Mouse (Mus musculus) brain, embryonic 14.5 days (tissue): ENCODE results near the gene Gm6040.

ENCODE experiments used
- CTCF ChIP-seq: fragments of 200-500 bp; IDR thresholded peaks from 2 replicates; pipeline ENCODE4 v1.5.1; 2012; ENCODE audit warnings: inconsistent platforms, mild to moderate bottlenecking, moderate library complexity, borderline replicate concordance; ENCODE audit not compliant: insufficient read depth, insufficient read length; ENCODE audit errors: extremely low read depth
- POLR2A ChIP-seq: fragments of 200-500 bp; IDR thresholded peaks from 2 replicates; pipeline ENCODE4 v1.6.1; 2012; ENCODE audit warnings: mild to moderate bottlenecking, inconsistent platforms, borderline replicate concordance; ENCODE audit not compliant: poor library complexity, insufficient read depth, insufficient read length, severe bottlenecking; ENCODE audit errors: extremely low read depth

DNA sequence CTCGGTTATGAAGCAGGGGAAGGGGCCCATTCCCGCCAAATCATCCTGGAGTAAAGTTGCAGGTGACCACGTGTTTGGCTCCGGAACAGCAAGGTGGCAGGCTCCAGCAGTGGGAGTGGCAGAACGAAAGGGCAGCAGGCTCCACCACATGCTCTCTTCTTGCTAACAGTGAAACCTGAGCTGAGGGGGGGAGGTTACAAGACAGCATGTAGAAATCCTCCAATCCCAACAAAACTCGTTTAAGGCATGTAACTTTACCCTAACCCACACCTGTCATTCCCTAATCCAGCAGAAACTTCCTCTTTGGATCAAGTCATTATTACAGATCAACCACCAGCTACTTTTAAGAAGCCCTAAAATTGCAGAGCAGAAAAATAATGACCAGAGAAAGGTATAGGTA lies 47.3 kb downstream of the Gm6040 start:
- TF ChIP-seq POLR2A (no peak), CTCF (no peak)
